9 mouse cellular contexts compared by ENCODE assay signal in the genomic region with DNA sequence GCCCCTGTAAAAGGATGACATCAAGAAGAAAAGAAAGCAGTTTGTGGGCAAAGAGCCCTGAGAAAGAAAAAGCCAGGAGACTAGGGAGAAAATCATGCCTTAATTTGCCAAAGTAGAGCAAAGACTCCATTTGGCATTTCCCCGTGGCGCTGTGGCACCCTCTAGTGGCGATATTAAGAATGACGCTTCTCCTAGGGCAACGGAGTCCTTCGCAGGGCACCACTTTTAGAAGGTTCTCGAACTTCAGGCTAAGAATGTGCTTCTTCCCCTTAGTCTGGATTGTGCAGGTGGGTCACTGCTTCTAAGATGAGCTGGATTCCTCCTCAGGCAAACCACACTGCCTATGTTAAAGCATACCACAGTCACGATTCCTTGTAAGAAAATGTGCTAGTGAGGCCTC. TPM values are rescaled to one million over a fixed set of nuclear protein-coding genes. Genes with fewer than 3 reads are reported as not detected.
DNase-seq lines count a peak whose midpoint lies in the region; ATAC-seq and TF ChIP-seq lines count a peak whose summit lies in the region.
"Had no signal": no experiment of that assay in that cellular context is flagged by ENCODE, and none has a peak within 500 bp of the region (broad histone marks: within the 10 kb centered on the region; RNA-seq: fewer than 3 reads in every experiment).

No protein-coding gene starts in this region.

- H3K27me3 ChIP-seq in heart, embryonic 11.5 days (ENCODE audit: control insufficient read depth, insufficient read depth, low read length) = no peaks in the 10 kb centered on the region
- H3K27me3 ChIP-seq in G1E (ENCODE audit: insufficient read depth, low read length) = no peaks in the 10 kb centered on the region
- H3K27me3 ChIP-seq in small intestine, adult 2 months (ENCODE audit: control insufficient read depth, insufficient read depth, low read length) = no peaks in the 10 kb centered on the region
- H3K27me3 ChIP-seq: limb, embryonic 15.5 days had no signal

- no peaks in the 10 kb centered on the region for H3K4me1 ChIP-seq in heart, embryonic 11.5 days (ENCODE audit: control insufficient read depth, insufficient read depth, low read length)
- H3K4me1 ChIP-seq in G1E (ENCODE audit: insufficient read depth, low read depth, low read length) = peaks cover 59% of the 10 kb centered on the region
- 0 out of 2 replicates have a peak, but pooled peaks cover 2% of the 10 kb centered on the region for H3K4me1 ChIP-seq in small intestine, adult 2 months (ENCODE audit: control insufficient read depth, insufficient read depth, insufficient read length, low read length)
- H3K4me1 ChIP-seq: limb, embryonic 15.5 days had no signal

- 14% methylated on average over 8 of the region's 8 CpGs for WGBS in heart, embryonic 11.5 days (ENCODE audit: insufficient replicate concordance)
- WGBS in small intestine, adult 2 months = 16% methylated on average over 8 of the region's 8 CpGs

- H3K27ac ChIP-seq in heart, embryonic 11.5 days (ENCODE audit: low read depth, low read length) = no peak overlapping the region
- H3K27ac ChIP-seq in small intestine, adult 2 months (ENCODE audit: insufficient read depth, low read depth, low read length) = no peak overlapping the region
- H3K27ac ChIP-seq: limb, embryonic 15.5 days had no signal

- no peak for ATAC-seq in heart, embryonic 11.5 days (replicated peaks; ENCODE audit: insufficient number of reproducible peaks, low FRiP score, low TSS enrichment)
- no peak for ATAC-seq in G1E (ENCODE audit: extremely low read depth, insufficient number of reproducible peaks, low FRiP score, poor library complexity, severe bottlenecking)
- peak; percentile 76 for ATAC-seq in megakaryocyte, adult 5-6 weeks (ENCODE audit: poor library complexity, severe bottlenecking)

- TF ChIP-seq CTCF in G1E (IDR thresholded peaks at IDR 0.05; ENCODE audit: low read depth, low read length) = peak; percentile 98
- TF ChIP-seq CTCF in small intestine, adult 2 months (IDR thresholded peaks at IDR 0.05; ENCODE audit: extremely low read depth, insufficient read length, insufficient replicate concordance, low read depth, low read length) = peak; percentile 92

- H3K36me3 ChIP-seq in heart, embryonic 11.5 days (ENCODE audit: control insufficient read depth, insufficient read depth, low read length) = no peaks in the 10 kb centered on the region
- no peaks in the 10 kb centered on the region for H3K36me3 ChIP-seq in G1E (replicated peaks)
- no peaks in the 10 kb centered on the region for H3K36me3 ChIP-seq in small intestine, adult 2 months (ENCODE audit: control insufficient read depth, insufficient read depth, low read length)
- H3K36me3 ChIP-seq: limb, embryonic 15.5 days had no signal

- no peaks in the 10 kb centered on the region for H3K9me3 ChIP-seq in heart, embryonic 11.5 days (replicated peaks; ENCODE audit: control insufficient read depth, low read length)
- H3K9me3 ChIP-seq in G1E (replicated peaks) = no peaks in the 10 kb centered on the region
- H3K9me3 ChIP-seq: limb, embryonic 15.5 days had no signal

- H3K4me3 ChIP-seq in heart, embryonic 11.5 days (ENCODE audit: low read depth, low read length) = no peak overlapping the region
- H3K4me3 ChIP-seq in G1E (ENCODE audit: low read depth, low read length) = no peak overlapping the region
- no peak overlapping the region for H3K4me3 ChIP-seq in small intestine, adult 2 months (ENCODE audit: low read depth, low read length)
- H3K4me3 ChIP-seq: limb, embryonic 15.5 days had no signal

- peak; percentile 48 to 85 for DNase-seq in heart, adult 18-20 months
- no peak for DNase-seq in G1E (ENCODE audit: low spot score)
- peak; percentile 32 to 61 for DNase-seq in cerebellum, adult 18-20 months
- DNase-seq in forelimb bud, embryonic 11.5 days (ENCODE audit: low read depth, low spot score) = peak; percentile 65
- peak; percentile 75 to 78 for DNase-seq in kidney, postnatal 4 days

- no peak for TF ChIP-seq POLR2A in small intestine, adult 2 months (IDR thresholded peaks at IDR 0.05; ENCODE audit: low read depth, low read length)

- H3K4me2 ChIP-seq in heart, embryonic 11.5 days = no peak overlapping the region
- H3K4me2 ChIP-seq: limb, embryonic 15.5 days had no signal

- no peak overlapping the region for H3K9ac ChIP-seq in heart, embryonic 11.5 days (ENCODE audit: low read depth, low read length)
- H3K9ac ChIP-seq: limb, embryonic 15.5 days had no signal

RNA-seq across cellular contexts. Expression of gene Il1rl1, which starts 50.6 kb away (rescaled TPM):
- total RNA-seq in heart, adult 18-20 months (2021) = under 1 TPM; 0.75 to 0.99 TPM
- 0.04 and 0.17 TPM in 2 replicates for polyA plus RNA-seq in heart, embryonic 11.5 days (2014; fragmentation: Nextera tagmentation; extraction: Ambion mirVana)
- total RNA-seq in G1E (2014; fragmentation: Nextera tagmentation) (196 TPM in 2 replicates), G1E (2017) (220 and 231 TPM in 2 replicates)
- polyA plus RNA-seq in G1E (2012) = 6.9 and 10.2 TPM in 2 replicates
- 4.2 and 7.3 TPM in 2 replicates for total RNA-seq in megakaryocyte, adult 5-6 weeks (2015)
- 5.7 and 8.9 TPM in 2 replicates for total RNA-seq in megakaryocyte, adult 5-6 weeks (2017)
- 1.2 and 1.9 TPM in 2 replicates for polyA plus RNA-seq in small intestine, adult 2 months (2012; rRNA removed)

RNA-seq across cellular contexts. Expression of gene Il1rl2, which starts 54.4 kb away (rescaled TPM):
- under 1 TPM; 0.55 to 0.87 TPM for total RNA-seq in heart, adult 18-20 months (2021)
- polyA plus RNA-seq in heart, embryonic 11.5 days (2014; fragmentation: Nextera tagmentation; extraction: Ambion mirVana) = 1.5 and 1.8 TPM in 2 replicates
- total RNA-seq in G1E (2014; fragmentation: Nextera tagmentation) (0.83 and 1.2 TPM in 2 replicates), G1E (2017) (0.12 and 0.33 TPM in 2 replicates)
- 0.02 TPM in 1 of 2 replicates, not detected in the other for polyA plus RNA-seq in G1E (2012)
- 4.0 and 6.2 TPM in 2 replicates for total RNA-seq in megakaryocyte, adult 5-6 weeks (2015)
- total RNA-seq in megakaryocyte, adult 5-6 weeks (2017) = 4.2 and 5.3 TPM in 2 replicates
- polyA plus RNA-seq in small intestine, adult 2 months (2012; rRNA removed) = 0.53 and 0.90 TPM in 2 replicates

Comparison
In these comparisons a context has a peak if more than half of its experiments do, and no peak if none do; other contexts are left out.
1. RNA of gene Il1rl1, which starts 50.6 kb away (total RNA-seq): 196 to 231 TPM in G1E; 4.2 to 8.9 TPM in megakaryocyte, adult 5-6 weeks and 0.75 to 0.99 TPM in heart, adult 18-20 months; every median in the first group is over 10 times any median in the second.